Mouse (Mus musculus) heart, postnatal 36 days (tissue): ENCODE data around the gene Slc10a2. TPM values are rescaled to one million over a fixed set of nuclear protein-coding genes. Genes with fewer than 3 reads are reported as not detected.
"Not testable (repeated sequence)": the region's sequence is repeated elsewhere in the genome, so short reads cannot be mapped to it uniquely, and the experiment has no call there.

Experiments
- DNase-seq, 2 experiments: peaks; one replicate each; pipeline ENCODE4 v3.0.0; 2021 to 2022
- intact Hi-C: fragments of 180-260 bp; cut with DNase I; formaldehyde crosslinking; loops from one replicate; pipeline ENCODE4 v1.15.1; 2025
- total RNA-seq, 2 experiments: library from RNA; stranded (reverse); gene quantifications; 2 replicates each; pipeline ENCODE4 v1.2.3; 2021

The Slc10a2 gene
- not detected for total RNA-seq

DNA sequence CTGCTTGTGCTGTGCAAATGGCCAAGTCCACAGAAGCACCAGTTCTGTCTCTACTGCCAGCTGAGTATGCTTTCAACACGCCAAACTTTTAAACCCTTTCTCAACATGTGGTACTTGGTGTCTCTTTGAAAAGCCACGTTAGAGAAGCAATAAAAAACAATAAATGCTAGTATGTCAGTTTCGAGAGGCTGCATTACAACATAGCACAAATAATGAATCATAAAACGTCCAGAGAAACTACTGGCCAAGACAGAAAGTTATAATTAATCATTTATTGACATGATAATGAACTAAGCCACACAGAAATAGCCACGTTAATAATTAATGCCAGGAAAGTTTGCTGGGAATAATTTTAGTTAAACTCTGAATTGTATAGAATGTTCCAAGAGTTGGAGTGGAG is at the start of gene Slc10a2:
Slc10a2 (minus strand) TSS at position 166 of the 400 bp plus-strand sequence.
- intact Hi-C loops = no loop called here
- DNase-seq = no peak

DNA sequence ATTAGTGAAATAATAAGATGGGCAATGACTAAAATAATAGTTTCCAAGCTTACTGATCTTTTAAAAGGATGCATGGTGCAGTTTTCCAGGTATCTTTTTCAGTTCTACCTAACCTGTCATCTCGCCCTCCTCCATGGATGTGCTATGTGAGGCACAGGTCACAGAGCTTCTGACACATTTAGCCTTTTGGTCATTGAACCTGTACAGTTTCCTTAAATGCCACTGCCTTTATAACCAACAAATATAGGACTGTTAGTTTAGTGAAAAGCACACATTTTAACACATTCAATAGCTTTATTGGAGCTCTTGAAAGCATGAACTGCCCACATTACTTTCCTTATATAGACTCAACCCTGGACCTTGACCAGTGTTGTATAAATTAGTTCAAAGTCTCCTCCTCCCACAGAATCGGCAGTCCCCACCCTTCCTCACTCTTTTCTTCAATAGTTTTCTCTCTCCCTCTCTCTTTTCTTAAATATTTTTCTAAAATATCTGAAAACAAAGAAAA is 24.2 kb upstream of the Slc10a2 start:
- intact Hi-C loops = no loop called here
- DNase-seq = no peak

DNA sequence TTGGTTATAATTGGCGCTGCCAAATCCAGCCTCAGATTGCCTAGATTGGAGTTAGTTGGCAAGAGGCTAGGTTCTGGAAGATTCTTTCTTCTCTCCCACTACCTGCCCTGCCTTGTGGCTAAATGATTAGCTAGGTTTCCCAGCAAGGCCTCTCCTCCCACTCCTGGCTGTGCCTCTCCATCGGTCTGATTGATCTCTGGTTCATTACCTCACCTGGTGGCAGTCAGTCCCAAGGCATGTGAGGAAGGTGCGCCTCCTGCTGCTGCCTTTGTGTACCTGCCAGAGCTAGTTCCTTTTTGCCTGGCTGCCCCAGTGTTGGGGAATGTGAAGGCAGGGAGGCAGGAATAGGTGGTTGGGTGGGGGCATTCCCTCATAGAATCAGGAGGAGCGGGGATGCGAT is 1.7 kb upstream of the Slc10a2 start:
- no peak for DNase-seq

DNA sequence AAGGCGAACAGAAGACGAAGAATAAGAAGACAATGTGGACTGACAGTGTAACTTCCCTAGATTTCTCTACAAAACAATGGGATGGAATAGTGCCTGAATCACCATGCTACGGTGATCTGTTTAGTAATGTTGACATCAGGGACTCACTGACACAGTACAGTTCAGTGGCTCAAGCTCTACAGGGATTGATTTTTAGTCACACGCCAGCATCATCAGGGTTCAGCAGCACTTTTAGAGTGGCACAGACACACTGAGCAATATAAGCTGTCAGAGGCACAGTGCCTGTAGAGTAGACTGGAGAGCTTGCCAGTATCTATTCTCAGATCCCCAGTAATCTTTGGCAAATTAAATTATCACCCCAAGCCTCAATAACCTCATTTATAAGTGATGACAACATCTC is 9.8 kb downstream of the Slc10a2 start:
- no peak for DNase-seq
- intact Hi-C loops = no loop called here

More for the DNA sequence above, 1.7 kb upstream of the Slc10a2 start:
- intact Hi-C loops = no loop called here

DNA sequence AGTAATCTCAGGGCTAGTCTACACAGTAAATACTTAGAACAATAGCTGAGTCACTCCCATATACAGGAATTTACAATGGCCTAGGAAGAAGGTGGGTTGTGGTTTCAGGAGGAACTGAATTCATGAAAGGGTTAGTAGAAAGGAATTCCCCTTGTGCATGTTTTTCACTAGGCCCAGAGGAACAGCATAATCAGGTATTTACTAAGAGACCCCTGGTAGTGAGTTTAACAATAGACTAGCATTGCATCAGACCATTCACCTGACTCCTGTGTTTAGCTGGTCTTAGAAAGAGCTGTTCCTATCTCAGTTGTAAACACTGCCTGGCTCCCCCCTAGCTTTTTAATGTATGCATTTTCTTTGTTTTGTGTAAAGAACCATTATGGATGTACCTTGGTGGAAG is 11.2 kb downstream of the Slc10a2 start:
- intact Hi-C loops, DNase-seq: not testable (repeated sequence)

DNA sequence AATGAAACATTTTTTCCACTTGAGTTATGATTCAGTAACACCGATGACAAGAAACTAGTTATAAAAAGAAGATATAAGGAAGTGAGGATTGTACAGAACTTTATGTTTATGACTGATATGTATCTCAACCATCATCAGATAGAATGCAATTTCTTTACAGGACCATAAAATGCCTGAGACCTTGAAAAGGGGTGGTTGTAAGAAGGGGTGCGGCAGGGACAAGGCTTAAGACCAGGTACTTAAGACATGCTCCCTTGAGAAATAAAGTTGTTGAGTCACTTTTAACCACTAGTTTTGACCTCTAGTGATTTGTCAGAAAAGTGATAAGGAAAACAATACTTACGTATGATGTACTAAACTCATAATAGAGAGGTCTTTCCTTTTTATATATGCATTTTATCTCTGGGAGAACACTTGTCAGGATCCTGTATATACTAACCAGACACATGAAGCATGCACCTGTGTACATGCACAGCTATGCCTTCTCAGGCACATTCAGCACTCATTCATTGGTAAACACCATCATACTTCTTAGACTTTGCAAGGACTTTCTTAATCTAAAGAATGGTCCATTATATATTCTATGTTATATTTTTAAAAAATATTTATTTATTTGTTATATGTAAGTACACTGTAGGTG is 31.4 kb downstream of the Slc10a2 start:
- no peak for DNase-seq
- intact Hi-C loops = no loop called here

DNA sequence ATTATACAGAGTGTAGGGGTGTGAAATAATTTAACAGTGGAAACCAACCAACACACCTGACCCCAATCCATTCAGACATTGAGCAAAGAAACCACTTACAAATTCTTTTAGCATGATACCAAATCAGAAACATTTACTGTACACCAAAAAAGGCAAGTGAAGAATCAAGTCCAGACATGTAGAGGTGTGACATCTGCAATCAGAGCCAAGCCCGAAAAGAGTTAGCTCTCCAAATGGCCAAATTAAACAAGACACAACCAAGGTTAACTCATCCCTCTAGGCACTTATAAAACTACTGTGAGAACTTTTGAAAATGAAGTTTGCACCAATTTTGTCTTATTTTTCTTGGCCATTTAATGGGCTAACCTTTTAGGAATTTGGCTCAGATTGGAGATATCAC is 46.3 kb downstream of the Slc10a2 start:
- DNase-seq = no peak
- intact Hi-C loops = no loop called here

DNA sequence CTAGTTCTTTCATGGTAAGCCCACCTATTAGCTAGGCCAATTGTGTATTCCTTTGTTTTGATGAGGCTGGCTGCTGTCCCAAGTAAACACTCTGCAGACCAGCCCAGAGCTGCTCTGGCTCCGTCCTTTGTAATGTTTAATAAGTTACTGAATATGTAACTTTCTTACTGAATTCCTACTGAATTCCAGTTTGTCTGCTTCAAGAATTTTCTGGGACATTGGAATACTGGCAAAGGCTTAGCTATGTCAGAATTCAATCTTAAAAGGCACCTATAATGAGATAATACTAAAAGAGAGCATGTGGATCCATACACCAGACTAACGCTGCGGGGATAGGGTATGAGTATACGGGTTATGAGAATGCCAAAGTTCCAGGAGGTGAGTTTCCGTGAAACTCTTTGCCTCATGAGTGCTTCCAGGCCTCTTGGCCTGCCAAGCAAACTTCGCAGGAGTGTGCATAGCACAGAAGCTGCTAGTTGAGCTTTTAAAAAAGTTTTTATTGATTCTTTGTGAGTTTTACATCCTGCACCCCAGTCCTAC is 60.7 kb downstream of the Slc10a2 start:
- intact Hi-C loops, DNase-seq: not testable (repeated sequence)

DNA sequence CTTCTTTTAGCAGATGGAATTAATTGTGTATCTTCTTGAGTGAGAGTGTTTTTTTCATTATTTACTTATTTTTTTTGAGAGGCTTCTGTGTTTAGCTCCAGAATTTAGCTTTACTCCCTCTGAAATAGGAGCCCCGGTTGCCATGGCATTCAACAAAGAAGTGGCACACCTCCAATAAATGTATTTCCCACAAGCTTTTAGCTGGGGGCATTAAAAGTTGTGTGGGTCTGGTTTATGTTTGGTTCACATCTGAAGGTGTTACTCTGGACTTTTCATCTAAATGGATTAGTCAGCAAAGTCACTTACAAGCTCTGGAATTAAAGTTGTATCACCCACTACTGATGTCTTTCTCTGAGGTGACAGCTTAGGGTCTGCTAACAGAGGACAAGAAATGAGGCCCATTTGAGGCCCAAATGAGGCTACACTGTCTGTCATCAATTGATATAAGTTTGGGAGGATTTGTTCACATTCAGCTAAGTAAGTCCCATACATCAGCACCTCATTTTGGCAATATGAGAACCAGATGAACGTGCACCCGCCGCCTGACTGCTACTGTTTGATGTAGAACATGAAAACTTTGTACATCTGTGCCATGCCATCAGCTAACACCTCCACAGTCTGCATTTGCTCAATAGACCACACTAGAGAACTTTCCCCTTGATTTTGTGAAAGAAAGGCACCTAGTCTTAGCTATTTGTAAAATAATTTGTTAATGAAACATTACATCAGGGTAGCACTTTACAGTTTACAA is 66.2 kb downstream of the Slc10a2 start:
- intact Hi-C loops = no loop called here
- no peak for DNase-seq
